8 mouse cellular contexts compared by ENCODE assay signal in genomic region chr15:31419037-31419436, GRCm38 (mm10). TPM values are rescaled to one million over a fixed set of nuclear protein-coding genes. Genes with fewer than 3 reads are reported as not detected.
DNase-seq lines count a peak whose midpoint lies in the region; ATAC-seq and TF ChIP-seq lines count a peak whose summit lies in the region.

No protein-coding gene starts in this region.

- no peaks in the 10 kb centered on the region for H3K27me3 ChIP-seq in kidney, embryonic 15.5 days
- H3K27me3 ChIP-seq in testis, adult 2 months (ENCODE audit: control insufficient read depth, insufficient read depth, low read length) = no peaks in the 10 kb centered on the region

- no peak for TF ChIP-seq POLR2A in testis, adult 2 months (IDR thresholded peaks at IDR 0.05; ENCODE audit: control insufficient read depth, low read depth, low read length)

- ATAC-seq in kidney, embryonic 15.5 days (replicated peaks; ENCODE audit: low FRiP score) = no peak

- peak; percentile 91; the same call in 1 of the 2 replicates for TF ChIP-seq CTCF in testis, adult 2 months (IDR thresholded peaks at IDR 0.05; ENCODE audit: control insufficient read depth, insufficient read depth, insufficient replicate concordance, low read depth, low read length)

- no peaks in the 10 kb centered on the region for H3K9me3 ChIP-seq in kidney, embryonic 15.5 days (replicated peaks)

- H3K4me3 ChIP-seq in kidney, embryonic 15.5 days (replicated peaks) = no peak overlapping the region
- no peak overlapping the region for H3K4me3 ChIP-seq in testis, adult 2 months (ENCODE audit: control insufficient read depth, low read depth, low read length)

- H3K9ac ChIP-seq in kidney, embryonic 15.5 days = no peak overlapping the region

- peak overlapping the region; percentile 38 for H3K4me2 ChIP-seq in kidney, embryonic 15.5 days

- WGBS in kidney, embryonic 15.5 days = 40% methylated on average over 9 of the region's 9 CpGs

- DNase-seq in embryo, embryonic 10 days (ENCODE audit: low spot score) = peak; percentile 47
- DNase-seq in embryo, embryonic 11 days = no peak
- DNase-seq in A20 (ENCODE audit: low read depth, low spot score) = peak; percentile 83
- peak; percentile 28 for DNase-seq in c-Kit-positive CD71-positive TER-119-negative erythroid progenitor cells, embryonic 14.5 days (ENCODE audit: low read depth)
- peak; percentile 49 to 63 for DNase-seq in lung, postnatal 4 days
- DNase-seq in layer of hippocampus, adult 18-20 months (ENCODE audit: low spot score in 2 of 2) = no peak

- H3K36me3 ChIP-seq in kidney, embryonic 15.5 days = no peaks in the 10 kb centered on the region
- H3K36me3 ChIP-seq in testis, adult 2 months (ENCODE audit: control insufficient read depth, insufficient read depth, low read length) = no peaks in the 10 kb centered on the region

- peaks cover 9% of the 10 kb centered on the region for H3K4me1 ChIP-seq in kidney, embryonic 15.5 days
- H3K4me1 ChIP-seq in testis, adult 2 months (ENCODE audit: control insufficient read depth, insufficient read depth, low read length) = peaks cover 5% of the 10 kb centered on the region; the same call in 1 of the 2 replicates

- no peak overlapping the region for H3K27ac ChIP-seq in kidney, embryonic 15.5 days
- H3K27ac ChIP-seq in testis, adult 2 months (ENCODE audit: control insufficient read depth, insufficient read depth, low read depth, low read length) = no peak overlapping the region

RNA-seq across cellular contexts. Expression of gene Ropn1l, which starts 34.5 kb away (rescaled TPM):
- 3.0 and 3.4 TPM in 2 replicates for polyA plus RNA-seq in kidney, embryonic 15.5 days (2015; fragmentation: Nextera tagmentation; extraction: Ambion mirVana)
- polyA plus RNA-seq in testis, adult 2 months (2012; rRNA removed) = 1,399 and 1,539 TPM in 2 replicates
- 1 to 10 TPM in 1 of 2 experiments, under 1 TPM in 1; 0.57 to 1.1 TPM for total RNA-seq in layer of hippocampus, adult 18-20 months (2021)

RNA-seq across cellular contexts. Expression of gene Ankrd33b, which starts 51.5 kb away (rescaled TPM):
- polyA plus RNA-seq in kidney, embryonic 15.5 days (2015; fragmentation: Nextera tagmentation; extraction: Ambion mirVana) = 6.2 and 6.5 TPM in 2 replicates
- polyA plus RNA-seq in testis, adult 2 months (2012; rRNA removed) = 0.58 and 0.88 TPM in 2 replicates
- total RNA-seq in layer of hippocampus, adult 18-20 months (2021) = 10 to 100 TPM; 61.6 to 66.7 TPM

Comparison
In these comparisons a context has a peak if more than half of its experiments do, and no peak if none do; other contexts are left out.
1. DNase-seq: peak in embryo, embryonic 10 days (single experiment), A20 (single experiment), c-Kit-positive CD71-positive TER-119-negative erythroid progenitor cells, embryonic 14.5 days (single experiment) and lung, postnatal 4 days (2 of 2); none in embryo, embryonic 11 days (single experiment) and layer of hippocampus, adult 18-20 months (0 of 2).
2. RNA of gene Ropn1l, which starts 34.5 kb away (polyA plus RNA-seq): 1,399 to 1,539 TPM in testis, adult 2 months; 3.0 to 3.4 TPM in kidney, embryonic 15.5 days; every median in the first group is over 100 times any median in the second.